Mouse (Mus musculus): Measurements from ENCODE around the gene Nadsyn1. TPM values are rescaled to one million over a fixed set of nuclear protein-coding genes. Genes with fewer than 3 reads are reported as not detected.

The Nadsyn1 gene
- polyA plus RNA-seq, 1 experiment: 31.3 TPM

DNA sequence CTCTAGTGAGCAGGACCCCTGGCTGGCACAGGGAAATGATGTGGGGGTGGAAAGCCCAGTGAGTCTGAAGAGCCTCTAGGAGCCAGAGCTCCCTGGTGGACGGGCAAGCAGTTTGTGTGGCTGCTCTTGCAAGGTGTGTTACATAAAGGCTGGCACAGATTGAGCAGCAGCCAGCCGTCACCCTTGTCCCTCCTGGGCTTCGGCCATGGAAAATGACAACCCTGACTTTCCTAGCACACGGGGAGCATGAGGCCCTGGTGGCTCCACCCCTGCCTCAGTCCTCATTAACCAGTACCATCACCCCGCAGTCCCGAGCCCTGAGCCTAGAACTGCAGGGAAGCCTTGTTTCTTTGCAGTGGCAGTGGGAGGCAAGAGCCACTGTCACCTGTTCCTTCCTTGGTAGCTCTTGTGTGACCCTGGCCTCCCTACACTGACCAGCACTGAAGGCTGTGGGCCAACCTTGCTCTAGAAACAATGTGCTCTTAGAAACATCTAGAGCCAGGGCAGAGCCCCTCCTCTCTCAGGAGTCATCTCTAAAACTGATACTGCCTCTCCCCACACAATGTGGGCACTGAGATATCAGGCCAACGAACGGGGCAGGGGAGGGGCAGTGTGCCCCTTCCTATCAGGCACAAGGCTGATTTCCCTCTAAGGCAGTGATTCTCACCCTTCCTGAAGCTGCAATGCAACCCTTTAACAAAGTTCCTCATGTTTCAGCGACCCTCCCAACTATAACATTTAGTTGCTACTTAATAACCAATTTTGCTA, 67.1 kb downstream of the Nadsyn1 start:
- Histone ChIP-seq H3K36me3 (ENCODE audit: control insufficient read depth, insufficient read depth, low read length) (no peaks in the 10 kb centered on the region), H3K27me3 (replicated peaks; ENCODE audit: control insufficient read depth, insufficient read depth, low read length) (no peaks in the 10 kb centered on the region), H3K4me1 (ENCODE audit: control insufficient read depth, insufficient read depth, low read length) (no peaks in the 10 kb centered on the region), H3K27ac (ENCODE audit: insufficient read depth, low read depth, low read length) (no peak overlapping the region), H3K4me3 (ENCODE audit: insufficient read depth, low read depth, low read length) (no peak overlapping the region)
- no peak for TF ChIP-seq CTCF (conservative IDR thresholded peaks at IDR 0.05; ENCODE audit: insufficient read depth, insufficient read length, low read depth, low read length)
- peak; percentile 33 for DNase-seq
- 82% methylated on average over 9 of the region's 9 CpGs for WGBS

DNA sequence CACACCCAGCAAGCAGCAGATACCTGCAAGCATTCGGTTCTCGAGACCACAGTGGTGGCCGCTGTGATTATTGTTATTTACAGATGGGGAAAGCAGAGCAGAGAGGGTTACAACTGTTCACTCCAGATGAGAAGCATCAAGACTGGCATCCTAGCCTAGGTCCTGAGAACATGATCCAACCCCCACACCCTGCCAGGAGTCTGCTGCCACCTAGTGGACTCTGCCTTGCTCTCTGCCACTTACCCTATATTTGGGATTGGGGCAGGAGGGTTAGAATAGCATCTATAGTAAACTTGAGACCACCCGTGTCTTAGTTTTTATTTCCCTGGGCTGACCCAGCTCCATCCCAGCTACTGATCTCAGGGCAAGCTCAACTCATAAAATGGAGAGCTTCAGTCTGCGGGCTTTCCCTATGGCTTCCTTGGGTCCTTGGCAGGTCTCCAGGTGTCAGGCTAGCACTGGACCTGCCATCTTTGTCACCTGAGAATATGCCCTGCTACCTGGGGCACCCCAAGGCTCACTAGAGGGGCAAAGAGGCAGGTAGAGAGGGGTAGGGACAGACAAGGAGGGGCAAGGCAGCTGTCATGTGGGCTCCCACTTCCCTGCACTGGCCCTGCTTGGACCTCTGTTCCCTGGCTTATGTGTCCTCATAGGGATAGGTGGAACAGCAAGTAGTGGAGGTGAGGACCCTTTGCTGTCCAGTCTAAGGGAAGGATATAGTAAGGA, 68.5 kb downstream of the Nadsyn1 start:
- no peak for TF ChIP-seq POLR2A (IDR thresholded peaks at IDR 0.05; ENCODE audit: low read depth, low read length)
- peak; percentile 88 for TF ChIP-seq CTCF (conservative IDR thresholded peaks at IDR 0.05; ENCODE audit: insufficient read depth, insufficient read length, low read depth, low read length)
- 36% methylated on average over 5 of the region's 5 CpGs for WGBS
- Histone ChIP-seq H3K27ac (ENCODE audit: insufficient read depth, low read depth, low read length) (no peak overlapping the region), H3K27me3 (replicated peaks; ENCODE audit: control insufficient read depth, insufficient read depth, low read length) (no peaks in the 10 kb centered on the region), H3K4me3 (ENCODE audit: insufficient read depth, low read depth, low read length) (no peak overlapping the region), H3K4me1 (ENCODE audit: control insufficient read depth, insufficient read depth, low read length) (no peaks in the 10 kb centered on the region), H3K36me3 (ENCODE audit: control insufficient read depth, insufficient read depth, low read length) (no peaks in the 10 kb centered on the region)
- DNase-seq: peak; percentile 67

DNA sequence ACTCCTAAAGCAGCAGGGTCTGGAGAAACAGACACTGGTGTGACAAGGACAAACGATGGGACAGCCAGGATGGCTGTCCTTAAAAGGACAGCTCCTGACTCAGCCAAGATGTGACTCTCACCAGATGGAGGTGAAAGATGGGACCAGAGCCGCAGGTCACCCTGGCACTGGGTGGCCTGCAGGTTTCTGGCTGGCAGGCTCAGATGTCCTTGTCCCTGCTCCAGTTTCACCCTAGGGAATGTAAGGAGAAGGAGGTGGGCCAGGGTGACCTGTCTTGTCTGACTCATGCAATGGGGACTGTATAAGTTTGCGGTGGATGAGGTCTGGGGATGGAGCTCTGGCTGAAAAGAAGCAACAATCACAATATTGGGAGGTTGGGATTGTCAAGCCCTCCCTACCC, 70.0 kb downstream of the Nadsyn1 start:
- 83% methylated on average over 3 of the region's 3 CpGs for WGBS
- Histone ChIP-seq H3K36me3 (ENCODE audit: control insufficient read depth, insufficient read depth, low read length) (no peaks in the 10 kb centered on the region), H3K4me1 (ENCODE audit: control insufficient read depth, insufficient read depth, low read length) (no peaks in the 10 kb centered on the region), H3K27me3 (replicated peaks; ENCODE audit: control insufficient read depth, insufficient read depth, low read length) (no peaks in the 10 kb centered on the region), H3K4me3 (ENCODE audit: insufficient read depth, low read depth, low read length) (no peak overlapping the region), H3K27ac (ENCODE audit: insufficient read depth, low read depth, low read length) (no peak overlapping the region)
- TF ChIP-seq CTCF (conservative IDR thresholded peaks at IDR 0.05; ENCODE audit: insufficient read depth, insufficient read length, low read depth, low read length): no peak
- no peak for DNase-seq

DNA sequence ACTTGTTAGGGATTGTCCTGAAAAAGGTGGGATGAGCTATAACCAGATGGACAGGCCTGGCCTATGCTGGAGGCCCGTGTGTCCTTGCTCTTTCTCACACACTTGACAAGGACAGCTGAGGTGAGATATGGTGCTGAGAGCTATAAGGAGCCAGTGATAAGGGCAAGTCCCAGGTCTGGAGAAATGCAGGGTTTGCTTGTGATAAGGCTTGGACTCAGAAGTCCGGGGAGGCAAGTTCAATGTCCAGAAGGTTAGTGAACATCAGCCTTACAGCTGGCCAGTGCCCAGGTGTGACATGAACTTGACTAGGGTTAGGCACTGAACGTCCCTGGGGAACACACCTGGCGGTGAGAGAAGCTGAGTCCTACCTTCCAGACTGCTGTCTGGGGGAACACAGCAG, 70.6 kb downstream of the Nadsyn1 start:
- no peaks in the 10 kb centered on the region for H3K27me3 ChIP-seq (replicated peaks; ENCODE audit: control insufficient read depth, insufficient read depth, low read length)
- no peaks in the 10 kb centered on the region for H3K4me1 ChIP-seq (ENCODE audit: control insufficient read depth, insufficient read depth, low read length)
- H3K27ac ChIP-seq (ENCODE audit: insufficient read depth, low read depth, low read length): no peak overlapping the region
- H3K4me3 ChIP-seq (ENCODE audit: insufficient read depth, low read depth, low read length): no peak overlapping the region
- TF ChIP-seq CTCF (conservative IDR thresholded peaks at IDR 0.05; ENCODE audit: insufficient read depth, insufficient read length, low read depth, low read length): no peak
- no peak for TF ChIP-seq POLR2A (IDR thresholded peaks at IDR 0.05; ENCODE audit: low read depth, low read length)
- DNase-seq: no peak
- 50% methylated on average over 4 of the region's 4 CpGs for WGBS
- no peaks in the 10 kb centered on the region for H3K36me3 ChIP-seq (ENCODE audit: control insufficient read depth, insufficient read depth, low read length)

DNA sequence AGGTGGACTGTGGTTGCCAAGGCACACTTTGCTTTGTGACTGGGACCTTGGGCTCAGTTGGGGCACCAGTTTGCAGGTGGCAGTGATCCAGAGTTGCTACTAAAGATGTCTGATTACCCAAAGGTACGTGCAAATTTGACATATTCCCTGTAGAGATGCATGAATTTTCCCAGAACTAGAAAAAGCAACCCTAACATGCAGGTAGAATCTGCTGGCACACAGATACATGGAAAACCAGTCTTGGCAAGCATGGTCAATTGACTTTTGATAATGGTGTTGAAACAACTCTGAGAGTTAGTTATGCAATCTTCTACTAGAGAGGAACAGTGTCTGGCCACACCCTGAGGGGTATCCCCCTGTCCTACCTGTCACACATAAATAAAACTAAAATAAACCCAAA, 71.3 kb downstream of the Nadsyn1 start:
- TF ChIP-seq CTCF (conservative IDR thresholded peaks at IDR 0.05; ENCODE audit: insufficient read depth, insufficient read length, low read depth, low read length): no peak
- no peak for TF ChIP-seq POLR2A (IDR thresholded peaks at IDR 0.05; ENCODE audit: low read depth, low read length)
- Histone ChIP-seq H3K4me3 (ENCODE audit: insufficient read depth, low read depth, low read length) (no peak overlapping the region), H3K27ac (ENCODE audit: insufficient read depth, low read depth, low read length) (no peak overlapping the region), H3K27me3 (replicated peaks; ENCODE audit: control insufficient read depth, insufficient read depth, low read length) (no peaks in the 10 kb centered on the region), H3K4me1 (ENCODE audit: control insufficient read depth, insufficient read depth, low read length) (no peaks in the 10 kb centered on the region), H3K36me3 (ENCODE audit: control insufficient read depth, insufficient read depth, low read length) (no peaks in the 10 kb centered on the region)
- no peak for DNase-seq
- 74% methylated on average over 1 of the region's 1 CpGs for WGBS

DNA sequence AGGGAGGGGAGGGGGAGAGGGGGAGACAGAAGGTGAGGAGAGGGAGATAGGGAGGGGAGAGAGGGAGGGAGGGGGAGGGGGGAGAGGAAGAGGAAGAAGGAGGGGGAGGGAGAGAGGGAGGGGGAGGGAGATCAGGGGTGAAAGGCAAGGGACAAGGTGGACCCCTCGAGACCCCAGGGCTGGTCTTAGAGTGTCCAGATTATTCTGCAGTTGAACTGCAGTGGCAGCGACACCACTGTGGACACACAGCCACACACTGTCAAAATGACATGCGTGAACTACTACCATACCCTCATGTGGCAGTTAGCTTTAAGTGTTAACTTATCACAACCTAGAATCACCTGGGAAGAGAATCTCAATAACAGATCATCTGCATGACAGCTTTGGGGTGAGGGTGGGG, 73.6 kb downstream of the Nadsyn1 start:
- DNase-seq: no peak
- H3K27me3 ChIP-seq (replicated peaks; ENCODE audit: control insufficient read depth, insufficient read depth, low read length): no peaks in the 10 kb centered on the region
- H3K4me3 ChIP-seq (ENCODE audit: insufficient read depth, low read depth, low read length): no peak overlapping the region
- no peaks in the 10 kb centered on the region for H3K4me1 ChIP-seq (ENCODE audit: control insufficient read depth, insufficient read depth, low read length)
- H3K27ac ChIP-seq (ENCODE audit: insufficient read depth, low read depth, low read length): no peak overlapping the region
- TF ChIP-seq POLR2A (IDR thresholded peaks at IDR 0.05; ENCODE audit: low read depth, low read length) (no peak), CTCF (conservative IDR thresholded peaks at IDR 0.05; ENCODE audit: insufficient read depth, insufficient read length, low read depth, low read length) (no peak)
- WGBS: 73% methylated on average over 3 of the region's 3 CpGs
- no peaks in the 10 kb centered on the region for H3K36me3 ChIP-seq (ENCODE audit: control insufficient read depth, insufficient read depth, low read length)

DNA sequence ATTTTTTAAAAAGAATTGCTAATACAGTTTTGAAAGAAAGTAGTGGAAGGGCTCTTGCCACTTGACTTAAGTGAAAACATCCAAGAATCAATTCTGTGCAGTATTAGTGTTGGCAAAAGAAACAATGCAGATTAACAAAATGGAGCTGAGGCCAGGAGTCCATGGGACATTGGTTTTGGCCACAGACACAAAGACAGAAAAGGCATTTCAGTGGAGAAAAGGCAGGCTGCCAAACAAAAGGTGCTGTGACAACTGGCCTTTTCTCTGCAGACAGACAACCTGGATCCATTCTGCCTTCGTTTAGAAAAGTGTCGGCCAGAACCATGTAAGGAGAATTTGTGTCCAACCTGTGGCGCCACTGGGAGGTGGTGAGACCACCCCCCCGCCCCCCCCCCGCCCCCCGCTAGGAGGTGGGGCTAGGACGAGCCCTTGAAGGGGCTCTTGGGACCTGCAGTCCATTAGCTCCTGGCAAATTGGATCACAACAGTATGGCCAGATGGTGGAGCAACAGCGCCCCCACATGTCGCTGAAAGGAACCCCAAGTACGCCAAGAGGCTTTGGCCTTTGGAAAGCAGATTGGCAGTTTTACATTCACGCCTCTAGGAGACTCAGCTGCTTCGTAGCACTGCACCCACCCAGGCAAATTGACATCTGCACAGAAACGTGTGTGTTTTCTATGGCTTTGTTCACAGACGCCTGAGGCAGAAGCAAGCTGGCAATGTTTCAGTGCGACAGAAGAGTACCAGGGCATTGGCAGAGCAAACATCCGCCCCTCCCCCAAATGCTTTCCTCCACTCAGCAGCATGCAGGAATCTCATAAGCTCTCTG, 74.4 kb downstream of the Nadsyn1 start:
- no peak overlapping the region for H3K27ac ChIP-seq (ENCODE audit: insufficient read depth, low read depth, low read length)
- no peaks in the 10 kb centered on the region for H3K4me1 ChIP-seq (ENCODE audit: control insufficient read depth, insufficient read depth, low read length)
- H3K36me3 ChIP-seq (ENCODE audit: control insufficient read depth, insufficient read depth, low read length): no peaks in the 10 kb centered on the region
- WGBS: 4% methylated on average over 16 of the region's 16 CpGs
- peak; percentile 92 for DNase-seq
- TF ChIP-seq CTCF (conservative IDR thresholded peaks at IDR 0.05; ENCODE audit: insufficient read depth, insufficient read length, low read depth, low read length) (peak; percentile 98), POLR2A (IDR thresholded peaks at IDR 0.05; ENCODE audit: low read depth, low read length) (no peak)
- no peak overlapping the region for H3K4me3 ChIP-seq (ENCODE audit: insufficient read depth, low read depth, low read length)
- no peaks in the 10 kb centered on the region for H3K27me3 ChIP-seq (replicated peaks; ENCODE audit: control insufficient read depth, insufficient read depth, low read length)

Other genes starting within 250 kb of the Nadsyn1 start
- gene Cars, start 222.8 kb downstream of the Nadsyn1 start, polyA plus RNA-seq (2012; rRNA removed): 8.9 and 9.6 TPM in 2 replicates
- 0.91 and 1.4 TPM in 2 replicates for gene Tnfrsf26, start 194.1 kb downstream of the Nadsyn1 start, polyA plus RNA-seq (2012; rRNA removed)
- 5.4 and 5.6 TPM in 2 replicates for gene Tnfrsf22, start 173.2 kb downstream of the Nadsyn1 start, polyA plus RNA-seq (2012; rRNA removed)
- gene Tnfrsf23, start 137.0 kb downstream of the Nadsyn1 start, polyA plus RNA-seq (2012; rRNA removed): 3.0 and 3.5 TPM in 2 replicates
- 75.0 and 77.1 TPM in 2 replicates for gene Osbpl5, start 65.9 kb downstream of the Nadsyn1 start, polyA plus RNA-seq (2012; rRNA removed)
- gene Mrgprg, start 55.9 kb downstream of the Nadsyn1 start, polyA plus RNA-seq (2012; rRNA removed): 0.33 and 1.1 TPM in 2 replicates
- gene Mrgpre, start 38.3 kb downstream of the Nadsyn1 start, polyA plus RNA-seq (2012; rRNA removed): 2.3 and 2.8 TPM in 2 replicates
- gene Dhcr7, start 296 bp upstream of the Nadsyn1 start, polyA plus RNA-seq (2012; rRNA removed): 51.7 and 81.9 TPM in 2 replicates
- gene Gm498, start 44.0 kb upstream of the Nadsyn1 start, polyA plus RNA-seq (2012; rRNA removed): not detected in 2 replicates
- 16.1 and 17.1 TPM in 2 replicates for gene Shank2, start 179.1 kb upstream of the Nadsyn1 start, polyA plus RNA-seq (2012; rRNA removed)